Mouse (Mus musculus) stomach, embryonic 15.5 days (tissue): ENCODE results near the gene Chchd4. TPM values are rescaled to one million over a fixed set of nuclear protein-coding genes. Genes with fewer than 3 reads are reported as not detected.

Experiments
- ATAC-seq: fragments of 200-750 bp; cut with Nextera tagmentation; 2 replicates; pipeline ENCODE4 v1.8.0; 2017; ENCODE audit warnings: low read depth, moderate number of reproducible peaks, moderate TSS enrichment; ENCODE audit not compliant: insufficient read depth, low FRiP score
- H3K27ac ChIP-seq: fragments of 300-500 bp; sonication (generic); 2 replicates; pipeline ENCODE4 v1.5.1; 2015; ENCODE audit warnings: mild to moderate bottlenecking, inconsistent platforms
- H3K27me3 ChIP-seq: fragments of 300-500 bp; sonication (generic); replicated peaks from 2 replicates; pipeline ENCODE4 v1.6.1; 2015; ENCODE audit warnings: inconsistent platforms
- H3K36me3 ChIP-seq: fragments of 300-500 bp; sonication (generic); 2 replicates; pipeline ENCODE4 v1.6.1; 2015; ENCODE audit warnings: inconsistent platforms
- H3K4me1 ChIP-seq: fragments of 300-500 bp; sonication (generic); 2 replicates; pipeline ENCODE4 v1.6.1; 2015; ENCODE audit warnings: inconsistent platforms
- H3K4me2 ChIP-seq: fragments of 300-500 bp; sonication (generic); 2 replicates; pipeline ENCODE4 v1.6.1; 2015; ENCODE audit warnings: mild to moderate bottlenecking, inconsistent platforms
- H3K4me3 ChIP-seq: fragments of 300-500 bp; sonication (generic); replicated peaks from 2 replicates; pipeline ENCODE4 v1.5.1; 2015; ENCODE audit warnings: inconsistent platforms
- H3K9ac ChIP-seq: fragments of 300-500 bp; sonication (generic); 2 replicates; pipeline ENCODE4 v1.6.1; 2015; ENCODE audit warnings: inconsistent platforms
- H3K9me3 ChIP-seq: fragments of 300-500 bp; sonication (generic); 2 replicates; pipeline ENCODE4 v1.6.1; 2016; ENCODE audit warnings: inconsistent platforms
- WGBS: fragments of 180-500 bp; shearing (Covaris S2); methylation state at CpG from one replicate; pipeline ENCODE4 v1.1.7; 2015; 5-methylcytosine and 5-hydroxymethylcytosine counted together
- polyA plus RNA-seq: library from polyadenylated mRNA; unstranded; fragments of >200 nt; fragmentation: Nextera tagmentation; extraction: Ambion mirVana; gene quantifications from 2 replicates; pipeline ENCODE4 v1.2.1, GENCODE M21; 2015

Gene Chchd4
- polyA plus RNA-seq, 1 experiment from 2014 or later, result 25.9 TPM

DNA sequence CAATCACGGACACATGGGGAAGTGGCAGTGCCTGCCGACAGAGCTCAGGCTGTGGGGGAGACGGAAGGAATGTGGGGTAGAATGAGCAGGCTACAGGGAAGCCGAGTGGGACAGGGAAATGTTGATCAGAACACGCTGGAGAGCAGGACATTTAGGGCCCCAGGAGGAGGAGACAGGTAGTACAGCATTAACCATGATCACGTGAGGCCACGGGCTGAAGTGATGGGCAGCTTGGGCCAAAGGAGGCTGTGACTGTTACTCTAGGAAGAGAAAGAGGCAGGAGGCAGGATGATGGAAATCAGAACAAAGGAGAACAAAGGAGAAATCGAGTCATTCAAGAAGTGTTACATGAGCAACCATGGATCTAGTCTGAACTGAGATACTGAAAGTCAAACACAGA, 21.2 kb upstream of the Chchd4 start:
- H3K4me3 ChIP-seq, result no peak overlapping the region
- H3K4me2 ChIP-seq, result no peak overlapping the region
- H3K27me3 ChIP-seq, result no peaks in the 10 kb centered on the region
- no peak overlapping the region for H3K9ac ChIP-seq
- no peaks in the 10 kb centered on the region for H3K9me3 ChIP-seq
- H3K4me1 ChIP-seq, result no peaks in the 10 kb centered on the region
- ATAC-seq, result no peak
- H3K36me3 ChIP-seq, result peaks cover 41% of the 10 kb centered on the region
- H3K27ac ChIP-seq, result no peak overlapping the region
- 87% methylated on average over 8 of the region's 8 CpGs for WGBS

DNA sequence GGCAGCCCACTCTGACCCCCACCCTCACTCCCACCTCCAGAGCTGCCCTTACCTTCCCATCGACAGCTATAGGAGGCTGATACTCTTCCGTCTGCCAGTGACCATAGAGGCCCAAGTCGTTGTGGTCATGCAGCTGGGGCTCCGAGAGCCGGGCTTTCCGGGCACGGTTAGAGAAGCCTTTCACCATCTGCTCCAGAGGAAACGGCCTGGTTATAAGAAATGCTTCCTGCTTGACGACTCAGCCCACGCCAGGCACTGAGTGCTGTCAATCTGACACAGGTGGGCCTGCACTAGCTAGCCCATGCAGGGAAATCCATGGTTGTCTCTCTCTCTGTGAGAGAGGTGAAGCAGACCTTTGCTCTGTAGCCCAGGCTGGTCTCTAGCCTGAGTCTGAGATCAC, 19.7 kb upstream of the Chchd4 start:
- Histone ChIP-seq H3K27me3 (no peaks in the 10 kb centered on the region), H3K36me3 (peaks cover 31% of the 10 kb centered on the region), H3K4me2 (no peak overlapping the region), H3K4me1 (peaks cover 4% of the 10 kb centered on the region; the same call in 1 of the 2 replicates), H3K9me3 (no peaks in the 10 kb centered on the region), H3K9ac (no peak overlapping the region), H3K27ac (no peak overlapping the region), H3K4me3 (no peak overlapping the region)
- WGBS, result 80% methylated on average over 10 of the region's 10 CpGs
- no peak for ATAC-seq

DNA sequence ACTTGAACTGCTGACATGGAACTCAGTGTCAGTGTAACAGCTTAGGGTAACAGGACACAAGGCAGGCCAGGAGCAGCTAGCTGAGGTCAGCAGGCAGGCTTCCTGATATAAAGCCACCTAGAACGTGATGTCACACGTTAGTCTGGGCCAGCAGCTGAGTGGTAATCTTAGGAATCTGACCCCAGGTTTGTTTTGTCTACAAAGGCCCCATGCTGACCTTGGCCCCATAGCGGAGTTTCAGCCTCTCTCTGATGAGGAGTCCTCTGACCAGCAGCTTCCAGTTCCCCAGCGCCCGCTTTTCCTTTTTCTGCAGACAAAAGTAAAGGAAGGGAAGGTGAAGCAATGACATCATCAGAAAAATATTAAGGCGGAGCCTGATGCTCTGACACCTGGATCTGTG, 17.7 kb upstream of the Chchd4 start:
- Histone ChIP-seq H3K4me2 (no peak overlapping the region), H3K9me3 (no peaks in the 10 kb centered on the region), H3K4me1 (peaks cover 4% of the 10 kb centered on the region; the same call in 1 of the 2 replicates), H3K27ac (no peak overlapping the region), H3K9ac (no peak overlapping the region), H3K4me3 (no peak overlapping the region), H3K27me3 (no peaks in the 10 kb centered on the region), H3K36me3 (peaks cover 42% of the 10 kb centered on the region)
- WGBS, result 65% methylated on average over 6 of the region's 6 CpGs
- ATAC-seq, result no peak

DNA sequence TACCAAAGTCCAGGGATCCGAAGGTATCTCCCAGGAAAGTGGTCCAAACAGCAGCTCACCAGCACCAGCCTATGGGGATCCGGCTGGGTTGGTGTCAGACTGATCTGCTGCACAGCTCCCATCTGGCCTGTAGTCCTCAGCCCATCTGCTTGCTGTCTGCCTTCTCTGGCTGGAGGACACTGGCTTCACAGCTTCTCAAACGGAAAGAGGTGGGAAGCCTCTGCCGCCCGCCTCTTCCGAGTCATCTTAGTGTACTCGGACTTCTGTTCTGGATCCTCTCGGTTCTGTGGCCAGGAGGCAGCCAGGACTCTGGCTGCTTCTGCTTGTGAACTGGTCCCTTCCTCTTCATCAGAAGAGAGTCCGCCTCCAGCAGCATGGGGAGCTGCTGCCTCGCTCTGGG, 16.5 kb upstream of the Chchd4 start:
- 87% methylated on average over 10 of the region's 10 CpGs for WGBS
- H3K27ac ChIP-seq, result no peak overlapping the region
- ATAC-seq, result no peak
- no peak overlapping the region for H3K4me2 ChIP-seq
- no peak overlapping the region for H3K9ac ChIP-seq
- no peaks in the 10 kb centered on the region for H3K27me3 ChIP-seq
- no peaks in the 10 kb centered on the region for H3K9me3 ChIP-seq
- H3K36me3 ChIP-seq, result peaks cover 48% of the 10 kb centered on the region
- peaks cover 4% of the 10 kb centered on the region; the same call in 1 of the 2 replicates for H3K4me1 ChIP-seq
- H3K4me3 ChIP-seq, result no peak overlapping the region

DNA sequence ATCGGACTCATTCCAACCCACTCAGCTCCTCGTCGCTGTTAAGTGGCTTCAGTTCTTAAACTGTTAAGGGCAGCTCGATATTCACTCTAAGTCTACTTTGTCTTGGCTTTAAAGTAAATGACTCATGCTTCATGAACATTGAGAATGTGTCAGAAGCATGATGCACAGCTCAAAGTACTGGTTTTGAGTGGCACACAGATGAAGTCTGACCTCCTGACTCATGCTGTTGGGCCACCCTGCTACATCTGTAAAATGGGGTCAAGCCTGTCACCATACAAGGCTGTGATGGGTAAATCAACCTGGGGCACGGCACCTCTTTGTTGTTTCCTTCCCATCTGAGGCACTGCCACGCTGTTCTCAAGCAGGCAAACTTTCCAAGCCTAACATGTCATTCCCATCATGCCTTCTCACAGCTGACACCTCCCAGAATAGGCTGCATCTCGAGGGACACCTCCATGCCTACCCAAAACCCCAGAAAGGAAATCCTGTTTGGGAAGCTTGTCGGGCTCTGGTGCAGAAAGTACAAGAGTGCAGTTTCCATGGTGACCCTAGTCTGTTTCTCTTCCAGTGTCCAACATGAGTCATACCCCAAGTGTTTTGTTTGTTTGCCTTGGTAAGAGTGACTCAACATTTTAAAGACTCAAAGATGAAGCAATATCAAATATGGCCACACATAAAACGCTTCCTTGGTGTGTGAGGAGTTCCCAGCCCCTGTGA, 15.3 kb upstream of the Chchd4 start:
- no peak overlapping the region; the same call in 1 of the 2 replicates for H3K27ac ChIP-seq
- H3K9ac ChIP-seq, result no peak overlapping the region
- H3K4me1 ChIP-seq, result peaks cover 4% of the 10 kb centered on the region; the same call in 1 of the 2 replicates
- no peak overlapping the region for H3K4me3 ChIP-seq
- H3K4me2 ChIP-seq, result no peak overlapping the region
- H3K27me3 ChIP-seq, result no peaks in the 10 kb centered on the region
- ATAC-seq, result peak; percentile 28; the same call in 1 of the 2 replicates
- WGBS, result 65% methylated on average over 9 of the region's 9 CpGs
- peaks cover 60% of the 10 kb centered on the region for H3K36me3 ChIP-seq
- no peaks in the 10 kb centered on the region for H3K9me3 ChIP-seq

DNA sequence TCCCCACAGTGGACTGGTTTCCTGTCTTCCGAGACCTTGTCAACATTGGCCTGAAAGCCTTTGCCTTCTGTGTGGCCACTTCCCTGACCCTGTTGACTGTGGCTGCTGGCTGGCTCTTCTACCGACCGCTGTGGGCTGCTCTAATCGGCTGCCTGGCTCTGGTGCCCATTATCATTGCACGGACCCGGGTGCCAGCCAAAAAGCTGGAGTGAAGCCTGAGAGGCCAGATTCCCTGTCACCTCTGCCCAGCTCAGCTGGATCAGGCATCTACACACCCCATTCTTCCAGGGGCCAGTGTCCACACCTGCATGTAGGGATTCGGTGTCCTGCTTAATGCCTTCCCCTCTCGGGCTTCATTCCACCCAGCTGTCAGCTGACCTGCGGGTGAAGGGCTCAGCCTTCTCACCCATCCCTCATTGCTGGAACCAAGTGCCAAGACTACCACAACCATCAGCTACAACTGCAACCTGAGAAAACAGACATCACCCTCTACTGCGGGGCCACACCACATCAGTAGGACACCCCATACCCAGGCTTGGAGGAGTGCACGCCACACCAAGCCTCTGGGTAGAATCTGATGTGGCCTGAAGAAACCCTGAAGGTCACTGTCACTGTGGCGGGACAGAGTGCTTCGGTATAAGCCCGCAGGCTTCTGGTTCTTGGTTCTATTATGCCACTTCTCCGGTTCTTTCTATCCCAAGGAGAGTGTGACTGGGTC, 13.5 kb upstream of the Chchd4 start:
- 87% methylated on average over 15 of the region's 15 CpGs for WGBS
- Histone ChIP-seq H3K9me3 (no peaks in the 10 kb centered on the region), H3K27ac (no peak overlapping the region), H3K4me3 (no peak overlapping the region), H3K9ac (no peak overlapping the region), H3K36me3 (peaks cover 72% of the 10 kb centered on the region), H3K4me2 (no peak overlapping the region), H3K27me3 (no peaks in the 10 kb centered on the region), H3K4me1 (peaks cover 4% of the 10 kb centered on the region; the same call in 1 of the 2 replicates)
- no peak for ATAC-seq

DNA sequence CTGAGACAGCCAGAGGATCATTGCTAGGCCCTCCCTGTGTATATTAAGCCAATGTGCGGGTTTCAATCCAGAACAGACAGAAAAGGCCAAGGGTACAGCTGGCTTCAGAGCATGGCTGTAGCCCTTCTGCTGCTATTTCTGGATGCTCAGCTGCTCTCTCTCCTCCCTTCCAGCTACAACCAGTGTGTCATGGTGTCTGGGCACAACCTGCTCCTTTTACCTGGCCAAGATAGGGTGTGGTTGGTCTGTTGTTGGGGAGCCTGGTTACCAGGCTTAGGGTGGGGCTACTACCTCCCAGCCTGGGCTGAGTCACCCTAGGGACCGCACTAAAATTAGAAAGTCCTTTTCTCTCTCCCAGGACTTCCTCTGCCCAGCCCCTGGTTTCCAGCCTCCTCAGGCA, 10.0 kb upstream of the Chchd4 start:
- Histone ChIP-seq H3K4me1 (no peaks in the 10 kb centered on the region), H3K4me2 (no peak overlapping the region), H3K36me3 (peaks cover 88% of the 10 kb centered on the region), H3K27ac (no peak overlapping the region), H3K27me3 (no peaks in the 10 kb centered on the region), H3K4me3 (no peak overlapping the region), H3K9me3 (no peaks in the 10 kb centered on the region), H3K9ac (no peak overlapping the region)
- 86% methylated on average over 2 of the region's 2 CpGs for WGBS
- no peak for ATAC-seq

DNA sequence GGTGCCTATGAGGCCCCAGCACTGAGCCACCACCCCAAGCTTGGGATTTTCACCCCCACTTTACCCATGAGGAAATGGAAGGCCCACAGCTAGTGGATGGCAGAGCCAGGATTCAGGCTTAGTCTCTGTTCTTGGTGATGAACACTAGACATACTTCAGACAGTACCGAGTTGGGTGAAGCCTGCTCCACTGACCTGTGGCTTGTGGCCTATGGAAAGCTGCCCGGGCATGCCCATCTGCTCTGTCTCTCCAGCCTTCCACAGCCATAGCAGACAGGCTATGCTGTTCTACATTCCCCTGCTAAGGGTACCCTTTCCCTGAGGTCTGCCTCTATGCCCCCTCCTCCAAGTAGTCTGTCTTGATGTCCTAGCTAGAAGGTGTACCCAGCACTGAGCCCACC, 3.2 kb upstream of the Chchd4 start:
- H3K27me3 ChIP-seq, result no peaks in the 10 kb centered on the region
- no peak overlapping the region for H3K27ac ChIP-seq
- no peak overlapping the region for H3K4me3 ChIP-seq
- peaks cover 13% of the 10 kb centered on the region for H3K4me1 ChIP-seq
- no peak overlapping the region for H3K4me2 ChIP-seq
- no peak overlapping the region for H3K9ac ChIP-seq
- no peak for ATAC-seq
- H3K36me3 ChIP-seq, result peaks cover 40% of the 10 kb centered on the region
- WGBS, result 98% methylated on average over 2 of the region's 2 CpGs
- no peaks in the 10 kb centered on the region for H3K9me3 ChIP-seq

DNA sequence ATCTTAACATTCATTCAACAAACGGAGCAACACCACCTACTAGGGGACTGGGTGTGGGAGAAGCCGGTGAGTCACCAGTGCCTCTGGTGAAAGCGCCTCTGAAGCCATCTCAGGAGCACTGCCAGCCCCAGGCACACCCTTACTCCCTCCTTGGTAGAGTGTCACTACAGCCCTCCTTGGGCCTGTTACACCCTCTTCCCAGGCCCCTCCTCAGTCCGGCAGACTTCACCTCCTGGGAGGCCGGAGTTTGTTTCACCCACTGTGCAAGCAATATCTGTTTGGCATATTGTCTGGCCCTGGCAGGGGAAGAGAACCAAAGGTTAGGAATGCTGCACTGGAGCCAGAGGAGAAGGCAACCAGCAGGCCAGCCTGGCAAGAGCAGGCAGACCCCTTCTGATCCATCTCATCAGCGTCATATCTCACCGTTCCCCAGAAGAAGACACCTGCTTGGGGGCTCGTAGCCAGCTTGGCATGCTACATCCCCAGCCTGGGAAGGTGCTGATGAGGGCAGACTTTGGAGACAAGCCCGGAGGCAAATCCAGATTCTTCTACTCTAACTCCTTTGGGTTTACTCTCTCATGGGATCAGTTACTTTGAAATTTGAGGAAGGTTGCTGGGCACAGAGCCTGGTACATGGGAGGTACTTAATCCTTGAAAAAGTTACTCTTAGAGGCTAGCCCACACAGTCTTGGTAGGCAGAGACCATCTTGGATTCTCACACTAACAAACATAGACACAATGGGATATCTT, 1.3 kb upstream of the Chchd4 start:
- peak overlapping the region; percentile 78; the same call in 1 of the 2 replicates for H3K9ac ChIP-seq
- H3K4me2 ChIP-seq, result peak overlapping the region; percentile 74
- no peaks in the 10 kb centered on the region for H3K27me3 ChIP-seq
- peak overlapping the region; percentile 77; the same call in 1 of the 2 replicates for H3K27ac ChIP-seq
- H3K4me3 ChIP-seq, result peak overlapping the region; percentile 76
- no peaks in the 10 kb centered on the region for H3K9me3 ChIP-seq
- ATAC-seq, result no peak
- WGBS, result 49% methylated on average over 9 of the region's 9 CpGs
- peaks cover 25% of the 10 kb centered on the region for H3K36me3 ChIP-seq
- H3K4me1 ChIP-seq, result peaks cover 13% of the 10 kb centered on the region

DNA sequence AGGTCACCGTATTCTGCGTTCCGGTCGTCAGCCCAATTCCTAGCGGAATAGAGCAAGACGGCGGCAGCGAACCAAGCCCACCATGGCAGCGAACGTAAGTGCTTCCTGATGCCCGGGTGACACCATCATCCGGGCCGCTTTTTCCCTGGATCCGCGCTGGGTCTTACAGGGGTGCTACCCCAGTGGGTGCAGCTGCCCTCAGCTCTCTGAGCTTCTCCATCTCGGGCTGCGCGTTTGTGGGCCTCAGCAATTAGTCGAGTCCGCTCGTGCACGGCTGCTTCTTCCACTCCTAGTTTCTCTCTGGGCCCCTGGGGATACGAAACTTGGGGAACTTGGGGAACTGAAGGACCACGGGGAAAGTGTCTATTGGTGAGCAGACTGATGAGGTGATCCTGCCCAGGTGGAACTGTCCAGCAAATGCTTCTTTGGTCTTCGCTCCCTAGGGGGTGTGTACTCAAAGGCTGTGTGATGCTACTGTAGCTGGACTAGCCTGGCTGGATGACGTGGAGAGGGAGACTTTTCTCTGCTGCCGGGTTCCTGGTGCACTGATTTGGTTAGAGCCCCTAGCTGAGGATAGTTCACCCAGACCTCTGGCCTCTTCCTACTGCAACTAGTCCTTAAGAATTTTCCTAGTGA, 577 bp upstream of the Chchd4 start:
- H3K4me1 ChIP-seq, result peaks cover 13% of the 10 kb centered on the region
- H3K9me3 ChIP-seq, result no peaks in the 10 kb centered on the region
- peak overlapping the region; percentile 76 for H3K4me3 ChIP-seq
- H3K9ac ChIP-seq, result peak overlapping the region; percentile 78
- H3K36me3 ChIP-seq, result peaks cover 18% of the 10 kb centered on the region
- WGBS, result 0% methylated on average over 27 of the region's 27 CpGs
- peak overlapping the region; percentile 77 for H3K27ac ChIP-seq
- H3K27me3 ChIP-seq, result no peaks in the 10 kb centered on the region
- peak; percentile 15; the same call in 1 of the 2 replicates for ATAC-seq
- H3K4me2 ChIP-seq, result peak overlapping the region; percentile 74

DNA sequence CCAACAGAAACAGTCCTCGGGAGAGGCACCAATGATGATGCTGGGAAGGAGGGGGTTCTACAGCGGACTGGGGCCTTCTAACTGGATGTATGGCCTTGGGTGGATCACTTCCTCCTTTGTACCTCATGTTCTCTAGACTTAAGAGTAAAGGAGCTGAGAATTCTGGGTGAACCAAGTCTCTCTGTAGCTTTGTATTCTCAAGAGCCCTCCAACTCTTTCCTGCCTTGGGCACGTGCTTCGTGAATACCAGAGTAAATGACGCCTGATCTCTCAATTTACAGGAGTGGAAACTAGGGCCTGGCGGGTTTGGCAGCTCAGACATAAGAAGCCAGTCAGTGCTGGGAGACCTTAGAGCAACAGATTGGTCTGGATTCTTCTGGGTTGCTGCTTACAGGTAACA, 1.0 kb downstream of the Chchd4 start:
- Histone ChIP-seq H3K36me3 (0 out of 2 replicates have a peak, but pooled peaks cover 5% of the 10 kb centered on the region), H3K4me1 (peaks cover 13% of the 10 kb centered on the region), H3K9ac (peak overlapping the region; percentile 63; the same call in 1 of the 2 replicates), H3K4me2 (peak overlapping the region; percentile 60), H3K4me3 (peak overlapping the region; percentile 76), H3K9me3 (no peaks in the 10 kb centered on the region), H3K27me3 (no peaks in the 10 kb centered on the region), H3K27ac (0 out of 2 replicates have a peak overlapping the region, but pooled peaks have one; percentile 72)
- ATAC-seq, result no peak
- 34% methylated on average over 6 of the region's 6 CpGs for WGBS
